Mouse (Mus musculus) midbrain, embryonic 14.5 days (tissue): ENCODE data around the gene Gramd2. TPM values are rescaled to one million over a fixed set of nuclear protein-coding genes. Genes with fewer than 3 reads are reported as not detected.

Experiments used
- ATAC-seq: fragments of 200-750 bp; cut with Nextera tagmentation; 2 replicates; pipeline ENCODE4 v1.8.0; 2017; ENCODE audit warnings: moderate number of reproducible peaks, moderate library complexity; ENCODE audit not compliant: low FRiP score, low TSS enrichment
- DNase-seq: peaks from one replicate; pipeline ENCODE4 v3.0.0-alpha.2; 2015
- H3K27ac ChIP-seq: fragments of 300-500 bp; sonication (generic); replicated peaks from 2 replicates; pipeline ENCODE4 v1.5.1; 2014; ENCODE audit warnings: mild to moderate bottlenecking, low read depth, low read length, moderate library complexity
- H3K27me3 ChIP-seq: fragments of 300-500 bp; sonication (generic); 2 replicates; pipeline ENCODE4 v1.6.1; 2014; ENCODE audit warnings: low read length, control low read depth, mixed read lengths; ENCODE audit not compliant: control insufficient read depth, insufficient read depth
- H3K36me3 ChIP-seq: fragments of 300-500 bp; sonication (generic); 2 replicates; pipeline ENCODE4 v1.6.1; 2014; ENCODE audit warnings: low read length, control low read depth; ENCODE audit not compliant: control insufficient read depth, insufficient read depth
- H3K4me1 ChIP-seq: fragments of 300-500 bp; sonication (generic); 2 replicates; pipeline ENCODE4 v1.6.1; 2014; ENCODE audit warnings: mild to moderate bottlenecking, antibody characterized with exemption, low read length, control low read depth; ENCODE audit not compliant: control insufficient read depth, insufficient read depth
- H3K4me2 ChIP-seq: fragments of 300-500 bp; sonication (generic); 2 replicates; pipeline ENCODE4 v1.6.1; 2014; ENCODE audit warnings: mild to moderate bottlenecking, low read length, moderate library complexity
- H3K4me3 ChIP-seq: fragments of 300-500 bp; sonication (generic); replicated peaks from 2 replicates; pipeline ENCODE4 v1.5.1; 2014; ENCODE audit warnings: low read depth, low read length
- H3K9ac ChIP-seq: fragments of 300-500 bp; sonication (generic); replicated peaks from 2 replicates; pipeline ENCODE4 v1.6.1; 2014; ENCODE audit warnings: mild to moderate bottlenecking, low read length, moderate library complexity
- H3K9me3 ChIP-seq: fragments of 300-500 bp; sonication (generic); 2 replicates; pipeline ENCODE4 v1.6.1; 2016; ENCODE audit warnings: low read length, control low read depth, mixed read lengths; ENCODE audit not compliant: control insufficient read depth
- WGBS: fragments of 180-500 bp; shearing (Covaris S2); extraction: QIAGEN DNeasy Blood & Tissue Kit; methylation state at CpG from one replicate; pipeline ENCODE4 v1.1.7; 2014; 5-methylcytosine and 5-hydroxymethylcytosine counted together
- polyA plus RNA-seq: library from polyadenylated mRNA; unstranded; fragments of >200 nt; fragmentation: Nextera tagmentation; extraction: Ambion mirVana; gene quantifications from 2 replicates; pipeline ENCODE4 v1.2.1, GENCODE M21; 2014

The Gramd2 gene
- polyA plus RNA-seq, 1 experiment from 2014 or later: 2.8 TPM

GRCm38 (mm10) chr9:59656635-59657617 lies 23.0 kb upstream of the Gramd2 start:
- Histone ChIP-seq H3K27me3 (no peaks in the 10 kb centered on the region), H3K9ac (peak overlapping the region; percentile 86), H3K4me1 (peaks cover 43% of the 10 kb centered on the region), H3K9me3 (no peaks in the 10 kb centered on the region), H3K27ac (peak overlapping the region; percentile 98), H3K36me3 (peaks cover 16% of the 10 kb centered on the region), H3K4me3 (peak overlapping the region; percentile 82), H3K4me2 (peak overlapping the region; percentile 62)
- WGBS: under 1% methylated on average over 65 of the region's 65 CpGs
- peak; percentile 72 for ATAC-seq
- peak; percentile 96 for DNase-seq

DNA sequence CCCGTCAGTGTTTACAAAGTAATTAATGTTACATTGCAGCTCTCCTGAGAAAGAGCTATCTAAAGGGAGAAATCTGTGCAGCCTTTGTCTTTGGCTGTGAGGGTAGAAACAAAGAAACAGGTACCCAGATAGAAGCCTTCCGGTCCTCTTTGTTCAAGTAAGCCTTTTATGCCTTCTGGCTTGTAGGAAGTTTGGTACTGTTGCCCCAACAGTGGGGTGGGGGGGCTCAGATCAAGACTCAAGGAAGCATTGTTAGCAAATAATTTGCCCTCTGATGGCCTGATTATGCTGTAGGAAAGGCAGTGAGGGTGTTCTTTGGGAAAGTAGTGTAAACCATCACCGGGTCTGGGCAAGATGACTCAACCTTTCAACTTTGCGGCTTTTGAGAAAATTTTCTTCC lies 21.8 kb upstream of the Gramd2 start:
- Histone ChIP-seq H3K4me1 (peaks cover 45% of the 10 kb centered on the region), H3K27me3 (no peaks in the 10 kb centered on the region), H3K27ac (peak overlapping the region; percentile 98), H3K4me2 (peak overlapping the region; percentile 62), H3K9ac (peak overlapping the region; percentile 86), H3K36me3 (peaks cover 21% of the 10 kb centered on the region), H3K9me3 (no peaks in the 10 kb centered on the region), H3K4me3 (peak overlapping the region; percentile 82)
- ATAC-seq (no peak), DNase-seq (peak; percentile 43)
- 2% methylated on average over 4 of the region's 4 CpGs for WGBS

DNA sequence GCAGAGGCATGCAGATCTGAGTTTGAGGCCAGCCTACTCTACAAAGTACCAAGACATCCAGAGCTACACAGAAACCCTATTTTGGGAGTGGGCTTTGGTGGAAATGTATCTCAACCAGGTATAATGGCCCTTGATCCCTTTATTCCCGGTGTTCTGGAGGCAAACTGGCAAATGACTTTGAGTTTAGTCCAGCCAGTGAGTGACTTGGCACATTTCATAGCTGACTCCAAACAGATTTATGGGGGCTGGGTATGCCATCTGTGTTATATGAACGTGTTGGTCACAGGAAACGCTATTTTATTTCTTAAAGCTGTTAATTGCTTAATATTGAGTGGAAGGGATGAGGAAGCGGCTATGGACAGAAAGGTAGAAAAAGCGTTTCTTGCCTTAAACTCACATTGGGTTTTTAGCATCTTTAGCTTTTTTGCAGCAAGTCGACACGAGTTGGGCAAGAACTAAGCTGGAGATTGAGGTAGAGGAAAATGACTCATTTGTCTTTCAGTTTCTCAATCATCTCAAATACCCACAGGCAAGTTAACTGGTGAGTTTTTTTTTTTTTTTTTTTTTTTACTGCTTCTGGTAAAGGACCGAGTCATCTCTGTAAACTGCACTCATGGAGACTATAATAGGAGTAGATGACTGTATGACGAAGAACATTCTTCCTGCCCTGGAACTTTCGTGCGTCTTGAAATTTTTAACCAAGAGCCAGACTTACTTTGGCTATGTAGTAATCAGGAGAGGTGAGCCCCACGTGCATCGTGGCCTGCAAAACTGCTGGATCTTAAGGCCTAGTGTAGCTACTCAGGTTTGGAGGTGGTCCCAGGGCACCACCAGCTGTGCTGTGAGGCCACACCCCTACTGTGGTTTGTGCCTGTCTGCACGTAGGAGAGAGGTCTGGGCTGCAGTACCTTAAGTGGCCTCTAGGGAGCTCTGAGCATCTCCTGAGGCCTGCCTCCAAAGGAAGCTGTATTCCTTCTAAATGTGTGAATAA lies 20.6 kb upstream of the Gramd2 start:
- Histone ChIP-seq H3K9me3 (no peaks in the 10 kb centered on the region), H3K27me3 (no peaks in the 10 kb centered on the region), H3K4me3 (peak overlapping the region; percentile 82), H3K9ac (peak overlapping the region; percentile 86; the same call in 1 of the 2 replicates), H3K36me3 (peaks cover 31% of the 10 kb centered on the region), H3K27ac (peak overlapping the region; percentile 26), H3K4me1 (peaks cover 52% of the 10 kb centered on the region), H3K4me2 (peak overlapping the region; percentile 62)
- peak; percentile 89 for DNase-seq
- no peak for ATAC-seq
- 27% methylated on average over 14 of the region's 14 CpGs for WGBS

DNA sequence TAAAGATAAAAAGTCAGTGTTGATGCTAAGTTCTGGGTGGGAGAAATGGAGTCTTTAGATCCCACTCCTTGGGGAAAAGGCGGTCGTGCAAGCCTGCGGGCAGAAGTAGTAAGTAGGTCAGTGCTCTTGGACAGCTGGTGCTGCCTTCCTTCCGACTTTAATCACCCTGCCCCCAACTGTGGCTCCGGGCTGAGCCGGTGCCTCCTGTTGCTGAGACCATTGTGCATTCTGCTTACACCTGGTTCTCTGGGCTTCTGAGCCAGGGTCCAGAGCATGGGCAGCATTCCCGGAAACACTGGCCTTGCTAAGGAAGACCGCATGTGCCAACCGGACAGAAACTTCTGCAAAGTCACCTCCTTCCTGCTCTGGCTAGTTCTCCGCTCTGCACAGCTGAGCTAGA lies 19.5 kb upstream of the Gramd2 start:
- peak overlapping the region; percentile 14; the same call in 1 of the 2 replicates for H3K27ac ChIP-seq
- no peak overlapping the region for H3K9ac ChIP-seq
- ATAC-seq: no peak
- H3K9me3 ChIP-seq: no peaks in the 10 kb centered on the region
- peaks cover 39% of the 10 kb centered on the region for H3K36me3 ChIP-seq
- H3K4me1 ChIP-seq: peaks cover 50% of the 10 kb centered on the region
- peak overlapping the region; percentile 62 for H3K4me2 ChIP-seq
- no peak overlapping the region for H3K4me3 ChIP-seq
- 41% methylated on average over 10 of the region's 10 CpGs for WGBS
- peak; percentile 32 for DNase-seq
- no peaks in the 10 kb centered on the region for H3K27me3 ChIP-seq

DNA sequence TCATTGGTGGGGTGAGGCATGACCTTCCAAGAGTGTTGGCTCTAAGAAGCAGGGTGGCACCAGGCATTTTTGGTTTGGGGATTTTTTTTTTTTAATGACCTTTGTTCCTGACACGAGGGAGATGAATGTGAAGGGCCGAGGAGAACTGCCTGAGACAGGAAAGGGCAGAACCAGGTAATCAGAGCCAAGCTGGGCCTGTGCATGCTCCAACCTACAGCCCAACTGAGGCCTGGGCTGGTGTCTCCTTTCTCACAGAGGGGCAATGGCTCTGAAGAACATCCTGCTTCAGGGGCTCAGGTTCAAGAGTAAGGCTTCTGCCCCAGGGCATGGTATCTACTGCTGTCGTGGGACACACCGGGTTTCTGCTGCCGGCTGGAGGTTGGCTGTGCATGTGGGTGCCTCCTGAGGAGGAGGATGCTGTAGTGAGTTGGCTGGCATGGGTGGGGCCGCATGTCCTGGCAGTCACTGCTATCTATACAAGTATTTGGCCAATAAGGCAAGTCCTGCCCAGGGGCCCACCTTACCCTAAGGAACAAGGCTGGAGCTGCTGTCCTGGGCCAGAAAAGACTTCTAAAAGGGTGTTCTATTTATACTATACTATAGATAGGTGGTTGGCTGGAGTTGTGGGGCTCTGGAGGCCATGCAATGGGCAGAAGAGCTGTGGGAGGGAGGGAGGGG lies 18.5 kb upstream of the Gramd2 start:
- WGBS: 66% methylated on average over 6 of the region's 6 CpGs
- H3K36me3 ChIP-seq: peaks cover 49% of the 10 kb centered on the region
- H3K4me3 ChIP-seq: no peak overlapping the region
- H3K4me2 ChIP-seq: peak overlapping the region; percentile 15; the same call in 1 of the 2 replicates
- DNase-seq (no peak), ATAC-seq (no peak)
- H3K27me3 ChIP-seq: no peaks in the 10 kb centered on the region
- peaks cover 46% of the 10 kb centered on the region for H3K4me1 ChIP-seq
- no peaks in the 10 kb centered on the region for H3K9me3 ChIP-seq
- 0 out of 2 replicates have a peak overlapping the region, but pooled peaks have one; percentile 3 for H3K9ac ChIP-seq
- H3K27ac ChIP-seq: no peak overlapping the region

- DNase-seq: no peak
- H3K27ac ChIP-seq: no peak overlapping the region
- H3K9me3 ChIP-seq: no peaks in the 10 kb centered on the region
- H3K36me3 ChIP-seq: peaks cover 67% of the 10 kb centered on the region
- no peak overlapping the region for H3K4me2 ChIP-seq
- ATAC-seq: no peak
- H3K4me3 ChIP-seq: no peak overlapping the region
- peaks cover 45% of the 10 kb centered on the region for H3K4me1 ChIP-seq
- H3K9ac ChIP-seq: no peak overlapping the region
- H3K27me3 ChIP-seq: no peaks in the 10 kb centered on the region
- WGBS: 81% methylated on average over 7 of the region's 7 CpGs
Observed at GRCm38 (mm10) chr9:59663226-59663625, 16.7 kb upstream of the Gramd2 start.

GRCm38 (mm10) chr9:59663957-59664356 lies 16.0 kb upstream of the Gramd2 start:
- H3K27ac ChIP-seq: no peak overlapping the region
- no peak overlapping the region for H3K4me2 ChIP-seq
- DNase-seq (no peak), ATAC-seq (no peak)
- no peak overlapping the region for H3K4me3 ChIP-seq
- 54% methylated on average over 3 of the region's 3 CpGs for WGBS
- no peaks in the 10 kb centered on the region for H3K27me3 ChIP-seq
- H3K36me3 ChIP-seq: peaks cover 74% of the 10 kb centered on the region
- H3K9ac ChIP-seq: no peak overlapping the region
- H3K4me1 ChIP-seq: peaks cover 38% of the 10 kb centered on the region
- H3K9me3 ChIP-seq: no peaks in the 10 kb centered on the region
